Mouse (Mus musculus): ENCODE results near the gene Hoxc10.

DNA sequence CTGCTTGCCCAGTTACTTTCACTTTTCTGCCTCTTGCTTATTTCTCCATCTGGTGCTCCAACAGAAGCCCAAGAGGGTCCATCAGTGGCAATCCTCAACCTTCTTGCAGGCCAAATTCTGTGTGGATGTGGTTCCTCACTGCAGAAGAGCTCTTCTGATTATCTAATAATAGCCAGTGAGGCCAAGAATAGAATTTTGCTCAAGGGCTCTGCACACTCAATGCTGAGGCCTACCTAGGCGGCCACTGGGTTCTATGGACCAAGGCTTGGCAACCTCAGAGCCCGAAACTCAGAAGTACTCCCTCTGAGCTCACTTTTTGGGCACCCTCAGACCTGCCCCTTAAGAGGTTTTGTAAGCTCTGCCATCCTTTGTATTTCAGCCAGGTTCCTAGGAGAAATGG, 34.8 kb downstream of the Hoxc10 start:
- no peak for TF ChIP-seq CTCF (IDR thresholded peaks at IDR 0.05; ENCODE audit: extremely low read depth, insufficient read depth, low read length)
- no peak for TF ChIP-seq POLR2A (IDR thresholded peaks at IDR 0.05; ENCODE audit: extremely low read depth, insufficient read depth, low read length)
